Mouse (Mus musculus): Measurements from ENCODE around the gene Kctd12.

DNA sequence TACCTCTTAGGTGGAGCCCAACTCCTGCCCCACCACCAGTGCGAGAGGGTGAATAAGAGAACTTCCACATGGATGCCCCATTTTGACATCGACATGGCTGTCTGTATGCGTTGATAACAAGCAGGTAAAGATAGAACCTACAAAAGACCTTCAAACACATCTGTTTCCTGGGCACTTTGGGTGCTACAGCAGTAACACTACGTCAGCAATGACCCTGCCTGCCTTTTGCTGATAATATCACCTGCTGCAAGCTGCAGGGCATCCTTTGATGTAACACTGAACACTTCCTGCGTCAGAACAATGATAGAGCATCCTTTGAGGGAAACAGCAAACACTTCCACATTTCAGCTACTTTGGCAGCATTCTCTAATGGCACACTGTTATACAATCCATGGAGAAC lies 34.6 kb upstream of the Kctd12 start:
- TF ChIP-seq EP300 (IDR thresholded peaks at IDR 0.05; ENCODE audit: low read depth) (no peak), CTCF (IDR thresholded peaks at IDR 0.05; ENCODE audit: low read depth) (no peak)

Data from liver, embryonic 14.5 days (tissue).